Mouse (Mus musculus) neural tube, embryonic 10.5 days (tissue): ENCODE results near the gene Pcyt1b.

Source experiments
- DNase-seq: peaks from one replicate; pipeline ENCODE4 v3.0.0-alpha.2; 2017; ENCODE audit warnings: low spot score; ENCODE audit errors: extremely low spot score

The Pcyt1b gene

DNA sequence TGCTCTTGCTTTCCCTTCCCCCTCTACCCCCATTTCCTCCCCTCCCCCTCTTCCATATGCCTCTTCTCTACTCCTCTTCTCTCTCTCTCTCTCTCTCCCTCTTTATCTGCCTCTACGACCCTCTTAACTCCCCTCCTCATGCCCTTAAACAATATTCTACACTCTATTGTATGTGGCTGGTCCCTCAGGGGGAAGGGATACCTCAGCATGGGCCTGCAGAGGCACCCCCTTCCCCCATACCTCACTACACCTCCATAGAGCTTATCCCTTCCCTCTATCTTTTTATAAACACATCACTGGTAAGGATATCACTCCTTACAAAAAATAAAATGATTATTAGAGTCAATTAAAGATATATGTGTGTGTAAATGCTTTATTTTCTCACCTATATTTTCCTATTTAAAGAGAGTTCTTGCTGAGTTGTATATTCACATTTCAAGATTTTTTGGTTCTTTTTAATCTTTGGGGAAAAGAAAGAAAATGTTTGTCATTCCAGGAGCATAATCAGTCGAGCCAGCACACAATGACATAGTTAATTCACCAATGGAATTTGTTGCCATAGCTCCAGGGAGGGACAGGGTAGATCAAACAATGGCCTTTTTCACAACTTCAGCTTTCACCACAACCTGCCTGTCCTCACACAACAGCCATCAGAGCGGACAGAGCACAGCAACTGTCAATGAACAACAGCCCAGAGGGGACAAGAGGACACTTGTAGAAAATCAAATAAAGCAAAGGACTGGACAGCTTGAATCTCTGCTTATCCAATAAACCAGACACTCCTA, at the start of gene Pcyt1b:
TSS of gene Pcyt1b (plus strand) at position 646 of the 785 bp plus-strand sequence.
- DNase-seq, result no peak

DNA sequence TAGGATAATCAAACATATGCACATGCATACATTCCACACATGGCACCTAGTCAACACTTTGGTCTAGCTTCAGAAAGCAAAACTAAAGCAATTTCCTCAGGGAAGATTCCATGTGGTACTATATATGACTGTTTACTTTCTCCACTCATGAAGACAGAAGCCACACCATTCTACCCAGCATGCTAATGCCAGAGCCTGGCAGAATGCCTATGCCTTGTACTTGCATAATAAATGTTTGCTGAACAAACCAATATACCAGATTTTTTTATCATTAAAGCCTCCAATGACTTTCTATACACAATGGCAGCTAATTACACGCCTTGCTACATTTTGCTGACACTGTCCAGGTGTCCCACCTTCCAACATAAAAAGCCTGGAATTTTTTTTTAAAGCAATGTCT, 24.4 kb upstream of the Pcyt1b start:
- no peak for DNase-seq

DNA sequence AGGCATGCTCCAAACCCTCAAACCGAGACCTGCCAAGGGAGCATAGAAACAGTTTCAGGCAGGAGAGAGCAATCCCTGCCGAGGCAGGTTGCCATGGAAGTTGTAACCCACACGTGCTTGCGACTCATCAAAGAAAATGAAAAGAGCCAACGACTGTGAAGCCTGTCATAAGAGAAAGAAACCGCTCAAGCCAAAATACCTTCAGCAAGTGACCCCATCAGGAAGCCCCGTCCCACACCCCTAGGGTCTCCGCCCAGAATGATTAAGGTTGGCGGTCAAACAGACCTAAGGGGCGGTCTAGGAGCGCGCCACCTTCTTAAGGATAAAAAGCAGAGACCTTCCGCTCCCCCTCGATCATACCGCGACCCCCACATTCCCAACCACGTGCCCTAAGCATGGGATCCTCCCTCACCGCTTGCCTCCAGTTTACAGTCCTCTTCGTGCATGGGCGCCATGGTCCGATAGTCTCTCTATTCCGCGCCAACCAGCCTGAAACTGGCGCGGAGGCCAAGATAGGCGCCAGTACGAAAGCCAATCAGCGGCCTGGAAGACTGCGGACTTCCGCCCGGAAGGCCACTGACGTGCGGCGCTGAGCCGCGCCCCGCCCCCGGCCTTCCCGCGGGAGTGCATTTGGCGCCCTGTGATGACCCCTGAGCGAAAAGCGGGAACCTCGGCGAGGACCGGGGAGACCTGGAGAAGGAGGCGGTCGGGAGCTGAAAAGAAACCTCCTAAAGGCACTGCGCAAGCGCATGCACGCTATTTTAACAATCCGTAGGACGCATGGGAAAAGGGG, 22.8 kb upstream of the Pcyt1b start, which contains the start of gene Pola1:
TSS of gene Pola1 (minus strand) at position 499 of the 793 bp plus-strand sequence.
- DNase-seq, result peak; percentile 79

DNA sequence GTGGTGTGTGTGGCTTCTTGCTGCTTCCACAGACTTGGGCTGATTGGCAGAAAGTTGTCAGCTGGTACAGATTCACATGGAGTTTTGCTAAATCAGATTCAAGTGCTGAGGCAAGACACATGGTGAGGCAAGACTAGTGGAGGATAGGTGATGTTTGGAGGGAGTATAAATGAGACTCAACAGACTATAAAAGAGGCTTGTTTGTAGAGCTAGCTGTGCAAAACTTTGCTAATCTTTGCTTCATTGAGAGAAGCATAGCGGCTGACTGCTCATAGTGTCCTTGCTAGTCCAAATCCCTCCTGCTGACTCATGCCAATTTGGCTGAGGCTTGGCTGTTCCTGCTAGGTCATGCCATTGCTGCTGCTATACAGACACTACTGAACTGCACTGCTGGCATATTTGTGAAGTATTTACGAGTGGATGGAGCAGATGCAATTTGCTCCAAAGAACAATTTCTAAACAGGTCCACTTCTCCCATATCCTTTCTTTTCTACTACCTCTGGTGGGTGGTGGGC, 19.7 kb upstream of the Pcyt1b start:
- DNase-seq, result no peak

DNA sequence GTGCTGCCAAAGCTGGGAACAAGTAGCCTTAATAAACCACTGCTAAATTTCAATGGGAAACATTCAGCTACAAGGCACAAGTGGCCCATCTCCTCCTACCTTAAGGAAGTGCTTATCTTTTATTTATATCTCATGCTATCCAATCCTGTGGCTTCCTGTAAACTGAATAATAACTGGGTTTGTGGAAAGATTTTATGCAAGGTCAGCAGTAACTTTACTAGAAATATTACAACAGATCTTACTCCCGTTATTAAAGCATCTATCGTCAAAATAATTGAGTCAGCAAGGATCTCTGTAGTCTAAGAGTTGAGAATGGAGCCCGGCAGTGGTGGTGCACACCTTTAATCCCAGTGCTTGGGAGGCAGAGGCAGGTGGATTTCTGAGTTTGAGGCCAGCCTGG, 11.1 kb upstream of the Pcyt1b start:
- DNase-seq, result no peak

DNA sequence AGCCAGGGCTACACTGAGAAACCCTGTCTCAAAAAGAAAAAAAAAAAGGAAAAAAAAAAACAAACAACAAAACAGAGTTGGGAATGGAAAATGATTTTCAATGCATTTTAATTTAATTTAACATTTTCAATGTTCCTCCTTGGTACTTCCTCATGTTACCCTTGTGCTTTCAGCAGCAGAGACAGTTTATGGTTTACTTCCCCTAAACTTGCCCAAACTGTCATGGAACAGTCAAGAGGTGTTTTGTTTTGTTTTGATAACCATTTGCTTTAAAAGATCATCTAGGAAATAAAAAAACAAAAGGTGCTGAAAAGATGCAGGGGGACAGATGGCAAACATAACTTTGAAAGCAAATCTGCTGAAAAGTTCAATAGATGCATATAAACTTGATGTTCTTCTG, 10.6 kb upstream of the Pcyt1b start:
- no peak for DNase-seq

DNA sequence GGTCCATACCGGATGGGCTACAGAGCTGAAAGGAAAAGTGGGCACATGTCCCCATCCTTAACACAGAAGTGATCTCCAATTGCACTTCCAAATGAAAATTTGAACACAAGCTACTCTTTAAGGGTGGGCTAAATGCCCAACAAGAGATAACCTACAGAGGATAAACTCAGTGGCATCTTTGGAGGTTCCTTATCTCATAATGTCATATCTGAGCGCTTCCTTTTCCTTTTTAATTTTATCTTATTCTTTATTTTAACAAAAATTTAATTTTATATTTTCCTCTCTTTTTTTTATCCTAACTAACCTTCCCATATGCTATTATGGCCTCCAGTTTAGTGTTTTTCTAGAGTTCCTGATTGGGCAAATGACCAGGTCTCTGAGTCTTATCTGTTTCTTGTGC, 3.9 kb upstream of the Pcyt1b start:
- DNase-seq, result no peak

DNA sequence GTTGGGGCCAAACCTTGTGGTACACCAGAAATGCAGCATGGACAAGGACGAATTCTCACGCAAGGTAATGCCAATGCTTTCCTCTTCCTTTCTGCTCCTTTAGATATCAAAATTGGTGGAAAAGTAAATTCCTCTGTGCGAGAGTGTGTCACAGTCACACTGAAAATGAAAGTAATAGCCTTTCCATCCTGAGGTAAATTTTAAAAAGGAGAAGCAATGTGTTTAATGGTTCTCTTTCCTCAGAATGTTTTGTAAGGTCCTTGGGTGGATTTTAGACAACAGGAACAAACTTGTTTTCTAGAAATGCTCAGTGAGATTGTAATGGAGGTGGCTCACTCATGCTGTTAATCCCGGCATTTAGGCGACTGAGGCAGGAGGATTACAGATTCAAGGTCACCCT, 490 bp downstream of the Pcyt1b start:
- DNase-seq, result no peak

DNA sequence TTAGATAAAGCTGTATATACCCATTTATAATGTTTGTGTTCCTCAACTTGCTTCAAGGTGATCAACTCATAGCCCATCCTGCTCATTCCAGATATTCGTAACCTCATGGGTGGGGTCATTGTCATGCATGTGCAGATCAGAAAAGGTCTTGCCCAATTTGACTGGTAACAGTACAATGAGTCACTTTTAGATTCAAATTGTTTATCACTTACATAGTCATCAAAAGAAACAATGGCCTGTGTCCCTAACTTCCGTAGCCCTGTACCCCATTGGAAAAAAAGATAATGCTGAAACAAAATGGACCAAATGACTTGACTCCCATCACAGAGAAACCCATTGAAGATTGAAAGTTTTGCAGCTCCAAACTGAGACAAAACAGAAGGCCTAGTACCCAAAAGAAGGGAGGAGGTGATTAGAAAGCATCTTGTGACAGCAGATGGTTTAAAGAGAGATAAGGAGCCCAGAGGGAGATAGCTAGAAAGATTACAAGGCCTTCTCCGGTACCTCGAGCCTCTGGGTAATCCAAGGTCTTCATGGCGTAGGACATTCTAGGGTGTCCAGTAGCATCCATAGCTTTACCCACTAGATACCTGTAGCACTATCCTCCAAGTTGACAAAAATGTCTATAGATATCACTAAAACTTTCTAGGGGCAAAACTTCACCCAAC, 9.4 kb downstream of the Pcyt1b start:
- no peak for DNase-seq

DNA sequence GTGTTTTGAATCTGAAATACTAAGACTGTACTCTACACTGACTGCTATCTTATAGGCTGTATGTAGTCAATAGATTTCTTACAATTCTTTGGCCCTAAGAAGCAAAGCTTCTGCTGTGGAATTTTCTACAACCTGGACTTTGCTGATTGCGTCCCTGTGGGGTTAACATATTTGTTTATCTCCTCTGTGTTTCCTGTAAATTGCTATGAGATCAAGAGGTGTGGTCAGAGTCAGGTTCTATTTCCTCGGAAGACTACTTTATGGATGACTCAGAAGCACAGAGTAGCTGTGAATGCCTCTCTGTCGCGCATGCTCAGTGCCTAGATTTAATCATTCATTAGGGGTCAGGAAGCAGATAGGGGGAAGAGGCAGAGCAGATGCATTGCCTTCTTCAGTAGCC, 10.1 kb downstream of the Pcyt1b start:
- no peak for DNase-seq

DNA sequence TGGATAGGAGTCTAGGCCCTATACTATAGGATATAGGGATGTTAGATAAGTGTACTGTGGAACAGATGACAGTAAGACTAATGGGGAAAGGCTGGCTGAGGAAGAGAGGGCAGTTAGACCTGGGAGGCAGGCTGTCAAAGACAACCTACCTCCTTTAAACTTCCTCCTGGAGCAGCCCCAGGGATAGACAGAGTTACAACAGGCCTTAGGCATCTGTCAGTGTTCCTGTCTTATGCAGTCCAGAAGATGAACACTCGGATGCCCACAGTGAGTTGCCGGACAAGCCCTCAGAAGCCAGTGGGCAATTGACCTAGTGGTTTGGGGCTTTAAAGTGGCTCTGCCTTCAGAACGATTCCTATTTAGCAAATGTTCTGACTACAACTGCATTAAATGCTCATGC, 19.8 kb downstream of the Pcyt1b start:
- DNase-seq, result no peak

DNA sequence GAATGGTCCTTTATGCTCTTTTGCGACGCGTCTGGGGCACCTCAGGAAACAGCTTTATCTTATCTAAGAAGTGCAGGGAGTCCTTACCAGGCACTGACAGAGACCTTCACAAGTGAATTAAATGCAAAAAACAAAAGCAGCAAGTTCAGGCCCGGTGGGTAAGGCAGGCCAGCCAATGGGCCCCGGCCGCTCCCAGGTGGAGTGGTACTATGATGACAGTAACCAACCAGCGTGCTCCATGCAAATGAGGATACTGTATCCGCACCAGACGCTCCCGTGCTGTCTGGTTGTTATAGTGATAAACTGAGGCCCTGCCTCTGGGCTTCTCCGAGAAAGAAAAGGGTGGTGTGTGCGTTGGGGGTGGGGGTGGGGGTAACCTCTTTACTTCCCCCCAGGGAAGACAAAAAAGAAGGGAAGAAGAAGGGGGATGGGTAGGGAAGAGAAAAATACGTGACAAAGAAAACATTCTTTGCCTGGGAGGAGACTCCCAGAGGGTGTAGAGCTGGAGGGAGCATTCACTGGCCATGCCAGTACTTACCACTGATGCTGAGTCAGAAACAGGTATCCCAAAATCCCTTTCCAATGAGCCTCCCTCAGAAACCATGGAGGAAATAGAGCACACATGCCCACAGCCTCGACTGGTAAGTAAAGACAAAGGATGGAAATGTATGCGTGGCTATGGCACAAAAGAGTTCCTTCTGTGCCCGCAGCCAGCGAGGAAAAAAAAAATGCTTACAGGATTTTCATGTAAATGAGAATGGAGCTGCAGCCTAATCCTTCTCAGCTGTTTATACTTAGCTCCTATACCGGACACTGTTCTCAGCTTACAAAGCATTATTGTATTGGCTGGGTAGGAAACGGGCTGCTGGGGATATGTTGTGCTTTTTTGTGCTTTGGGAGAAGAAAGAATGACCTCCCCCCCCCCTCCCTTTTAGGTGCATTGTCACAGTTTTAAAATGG, 20.5 kb downstream of the Pcyt1b start:
- DNase-seq, result peak; percentile 45

DNA sequence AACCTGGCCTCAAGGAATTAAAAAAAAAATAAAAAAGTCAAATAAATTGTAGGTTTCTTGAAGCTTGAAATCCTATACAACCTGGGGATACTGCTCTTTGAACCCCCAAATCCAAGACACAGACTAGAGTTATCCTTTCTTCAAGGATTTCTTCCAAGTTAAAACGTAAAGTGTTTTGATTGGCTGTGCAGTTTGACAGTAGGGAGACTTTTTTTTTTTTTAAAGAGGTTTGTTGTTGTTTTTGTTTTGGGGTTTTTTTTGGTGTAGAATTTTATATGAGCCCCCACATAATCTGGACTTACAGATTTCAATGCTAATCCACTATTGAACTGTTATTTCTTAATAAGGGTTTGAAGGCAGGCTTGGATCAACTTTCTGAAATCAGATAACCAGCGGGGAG, 21.6 kb downstream of the Pcyt1b start:
- DNase-seq, result no peak

DNA sequence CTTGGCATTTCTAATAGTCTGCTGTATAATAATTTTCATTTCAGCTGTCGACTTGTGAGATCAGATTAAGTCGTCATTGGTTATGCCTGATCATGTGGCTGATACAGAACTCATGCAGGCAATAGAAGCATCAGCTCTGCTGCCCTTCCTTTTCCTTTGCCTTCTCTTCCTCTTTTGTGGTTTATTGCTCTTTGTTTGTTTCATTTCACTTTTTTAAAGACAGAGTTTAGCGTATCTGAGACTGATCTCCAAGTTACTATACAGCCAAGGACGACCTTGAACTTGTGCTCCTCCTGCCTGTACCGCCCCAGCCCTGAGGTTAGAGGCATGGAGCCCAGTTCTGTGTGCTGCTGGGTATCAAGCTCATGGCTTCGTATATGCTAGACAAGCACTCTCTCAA, 34.6 kb downstream of the Pcyt1b start:
- DNase-seq, result no peak

DNA sequence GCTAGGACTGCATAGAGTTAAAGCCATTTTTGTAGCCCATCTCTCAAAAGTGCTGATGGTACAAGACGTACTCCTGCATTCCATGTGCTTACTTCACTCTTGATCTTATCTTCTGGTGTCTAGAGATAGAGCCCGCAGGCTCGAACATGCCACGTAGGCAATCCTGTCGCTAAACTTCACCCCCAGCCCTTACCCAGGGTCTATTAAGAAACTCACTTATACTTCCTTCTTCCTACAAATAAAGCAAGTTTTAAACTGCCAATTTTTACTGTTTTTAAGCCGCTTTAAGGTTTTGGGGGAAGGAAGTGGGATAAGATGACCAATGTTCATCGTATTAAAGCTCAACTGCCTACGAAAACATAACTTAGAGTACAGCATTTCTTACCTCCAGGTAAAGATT, 36.0 kb downstream of the Pcyt1b start:
- DNase-seq, result no peak

DNA sequence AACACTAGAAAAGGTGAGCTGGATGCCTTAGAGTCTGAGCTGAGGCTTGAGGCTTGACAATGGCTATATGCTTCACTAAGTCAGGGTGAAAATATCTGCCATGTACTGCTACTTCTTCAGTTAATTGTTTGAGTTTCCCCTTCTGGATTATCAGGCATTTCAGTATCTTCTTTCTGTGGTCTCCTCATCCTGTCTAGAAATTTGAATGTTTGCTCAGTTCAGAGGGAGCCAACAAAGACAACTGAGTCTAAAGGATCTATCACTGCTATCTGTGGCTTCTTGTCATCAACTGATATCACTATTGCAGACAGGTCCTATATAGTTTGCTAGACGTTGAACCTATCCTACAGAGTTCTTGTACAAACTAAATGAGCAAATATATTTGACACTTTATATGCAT, 42.9 kb downstream of the Pcyt1b start:
- DNase-seq, result no peak

DNA sequence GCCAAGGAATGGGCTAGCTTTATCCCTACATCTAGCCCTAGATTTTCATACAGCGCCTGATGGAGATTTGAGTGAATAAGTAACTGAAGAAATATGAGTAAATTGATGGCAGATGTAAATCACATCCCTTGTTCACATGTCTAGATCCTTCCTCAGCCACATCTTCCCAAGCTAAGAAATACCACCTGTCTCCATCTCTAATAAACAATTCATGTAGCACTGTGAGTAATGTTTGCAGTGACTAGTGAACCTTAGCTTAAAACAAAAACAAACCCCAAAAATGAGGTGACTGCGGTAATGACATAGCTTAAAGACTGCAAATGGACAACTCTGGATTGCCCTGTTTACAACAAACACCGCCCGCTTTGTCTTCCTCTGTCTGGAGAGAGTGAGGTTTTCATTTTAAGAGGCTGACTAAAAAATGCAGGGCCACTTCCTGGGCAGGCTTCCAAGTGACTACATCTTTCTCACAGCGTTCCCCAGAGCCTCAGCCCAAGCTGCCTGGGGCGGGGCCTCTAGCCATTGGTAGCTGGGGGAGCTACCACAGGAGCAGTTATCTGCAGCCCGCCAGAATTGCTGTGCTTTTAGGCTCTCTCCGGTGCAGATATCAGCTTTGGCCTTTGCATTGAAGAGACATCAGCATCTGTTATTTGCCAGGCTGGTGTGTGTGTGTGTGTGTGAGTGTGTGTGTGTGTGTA, 46.0 kb downstream of the Pcyt1b start:
- peak; percentile 12 for DNase-seq

DNA sequence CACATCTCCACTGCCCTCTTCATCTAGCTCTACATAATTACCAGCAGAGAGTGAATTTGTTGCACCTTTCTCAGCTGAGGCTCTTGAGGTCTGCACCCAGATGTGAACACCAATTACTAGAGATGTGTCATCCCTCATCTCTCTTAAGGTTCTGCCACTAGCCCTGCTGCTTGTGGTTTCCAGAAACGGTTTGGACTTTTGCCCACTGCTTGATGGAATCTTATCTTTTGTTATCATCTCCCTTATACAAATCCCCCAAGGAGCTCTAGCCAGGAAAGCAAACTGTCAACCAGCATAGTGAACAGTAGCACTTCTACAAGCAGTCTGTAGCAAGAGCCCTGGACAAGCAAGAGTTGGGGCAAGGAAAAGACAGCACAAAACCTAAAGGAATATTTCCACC, 57.9 kb downstream of the Pcyt1b start:
- no peak for DNase-seq

DNA sequence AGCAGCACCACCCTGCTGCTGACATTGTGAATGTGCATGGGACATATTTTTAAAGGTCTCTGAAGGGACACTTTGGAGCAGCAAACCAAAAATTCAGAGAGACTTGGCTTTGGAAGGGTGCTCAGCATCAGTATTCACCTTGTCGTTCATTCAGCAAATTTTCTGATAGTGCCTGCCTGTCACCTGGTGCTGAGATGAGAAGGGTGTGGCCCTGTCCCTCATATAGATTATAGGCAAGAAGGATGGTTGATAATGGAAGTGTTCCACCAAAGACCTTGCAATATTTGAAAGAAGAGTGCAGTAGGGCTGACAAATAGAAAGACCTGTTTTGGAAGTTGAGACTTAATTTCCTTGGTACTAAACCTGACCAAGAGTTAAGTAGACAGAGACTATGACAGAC, 74.9 kb downstream of the Pcyt1b start:
- no peak for DNase-seq

DNA sequence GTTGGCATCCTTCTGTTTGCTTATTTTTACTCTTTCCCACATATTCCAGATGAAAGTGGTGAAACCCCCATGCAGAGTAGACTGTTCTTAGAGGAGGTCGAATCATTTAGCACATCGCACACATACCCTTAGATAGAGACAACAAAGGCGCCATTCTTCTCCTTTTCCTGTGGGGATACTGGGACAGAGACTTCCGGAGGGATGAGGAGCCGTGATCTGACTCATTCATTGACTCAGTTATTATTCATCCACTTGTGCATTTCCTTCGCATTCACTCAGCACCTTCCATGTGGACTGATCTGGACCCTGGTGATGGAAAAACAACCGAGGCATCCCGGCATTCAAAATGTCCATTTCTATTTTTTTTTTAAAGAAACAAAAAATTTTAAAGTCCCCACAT, 76.2 kb downstream of the Pcyt1b start:
- no peak for DNase-seq
